ENCODE assay signal across 9 mouse cellular contexts in the genomic region with DNA sequence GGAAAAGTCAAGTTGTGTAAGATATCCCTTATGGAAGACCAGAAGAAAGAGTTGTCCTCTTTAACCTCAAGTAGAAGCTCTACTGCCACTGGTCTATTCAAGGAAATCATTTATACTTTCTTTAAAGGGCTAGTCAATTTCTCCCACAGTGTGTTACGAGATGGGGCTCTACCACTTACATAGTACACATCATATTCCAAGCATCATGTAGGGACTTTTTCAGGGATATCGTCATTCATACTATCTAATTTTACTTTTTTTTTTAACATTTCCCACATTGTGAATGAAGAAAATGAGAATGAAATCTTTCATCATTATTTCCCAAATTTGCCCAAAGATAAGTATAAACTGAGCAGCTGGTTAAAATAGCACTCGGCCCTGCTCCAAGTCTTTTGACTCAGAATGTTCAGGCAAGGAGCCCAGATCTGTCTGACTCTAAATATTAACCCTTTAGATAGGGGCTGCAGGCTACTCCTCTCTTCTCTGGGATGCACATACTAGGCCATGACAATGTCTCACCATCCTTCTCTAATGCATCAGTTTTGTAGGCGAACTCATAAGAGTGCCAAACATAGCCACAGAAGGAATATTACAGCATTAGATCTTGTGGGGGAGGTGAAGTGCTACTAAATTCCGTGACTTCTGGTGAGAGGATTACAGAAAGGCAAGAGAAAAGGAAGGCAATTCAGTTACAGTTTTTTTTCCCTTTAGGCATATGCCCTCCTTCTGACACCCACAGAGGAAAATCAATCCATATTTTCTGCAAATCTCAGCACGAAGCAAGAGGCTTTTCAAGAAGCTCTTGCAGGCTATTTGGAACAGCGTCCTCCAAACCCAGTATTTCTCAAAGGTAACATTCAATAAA.
A peak's percentile ranks its signal among the peaks of the same experiment; 100 is the strongest.
DNase-seq lines count a peak whose midpoint lies in the region; ATAC-seq and TF ChIP-seq lines count a peak whose summit lies in the region.
"Had no signal": no experiment of that assay in that cellular context is flagged by ENCODE, and none has a peak within 500 bp of the region (broad histone marks: within the 10 kb centered on the region; RNA-seq: fewer than 3 reads in every experiment).

No protein-coding gene starts in this region.

- 54% methylated on average over 7 of the region's 7 CpGs for WGBS in intestine, embryonic 15.5 days
- 66% methylated on average over 7 of the region's 7 CpGs for whole genome bisulfite sequencing in intestine, postnatal 0 days
- 47% methylated on average over 7 of the region's 7 CpGs for WGBS in midbrain, postnatal 0 days

- no peak overlapping the region for H3K4me3 ChIP-seq in intestine, embryonic 15.5 days (replicated peaks)
- H3K4me3 ChIP-seq in intestine, postnatal 0 days (ENCODE audit: low read depth, low read length), result no peak overlapping the region
- no peak overlapping the region for H3K4me3 ChIP-seq in midbrain, postnatal 0 days (ENCODE audit: low read depth, low read length)

- H3K9me3 ChIP-seq in intestine, embryonic 15.5 days, result no peaks in the 10 kb centered on the region
- H3K9me3 ChIP-seq in intestine, postnatal 0 days (ENCODE audit: control insufficient read depth), result no peaks in the 10 kb centered on the region
- no peaks in the 10 kb centered on the region for H3K9me3 ChIP-seq in midbrain, postnatal 0 days (ENCODE audit: low read length)

- H3K9ac ChIP-seq in intestine, embryonic 15.5 days, result no peak overlapping the region
- H3K9ac ChIP-seq in intestine, postnatal 0 days (ENCODE audit: low read depth, low read length), result no peak overlapping the region
- no peak overlapping the region for H3K9ac ChIP-seq in midbrain, postnatal 0 days (replicated peaks; ENCODE audit: low read length, poor library complexity, severe bottlenecking)

- 0 out of 2 replicates have a peak, but pooled peaks cover 3% of the 10 kb centered on the region for H3K4me1 ChIP-seq in intestine, embryonic 15.5 days (replicated peaks)
- 0 out of 2 replicates have a peak, but pooled peaks cover 4% of the 10 kb centered on the region for H3K4me1 ChIP-seq in intestine, postnatal 0 days (replicated peaks; ENCODE audit: control insufficient read depth, insufficient read depth, low read length)
- H3K4me1 ChIP-seq in midbrain, postnatal 0 days (ENCODE audit: insufficient read depth, low read length), result no peaks in the 10 kb centered on the region

- no peak overlapping the region for H3K27ac ChIP-seq in intestine, embryonic 15.5 days
- no peak overlapping the region for H3K27ac ChIP-seq in intestine, postnatal 0 days (ENCODE audit: low read depth, low read length)
- H3K27ac ChIP-seq in midbrain, postnatal 0 days (ENCODE audit: low read depth, low read length), result no peak overlapping the region; the same call in 1 of the 2 replicates

- no peaks in the 10 kb centered on the region for H3K36me3 ChIP-seq in intestine, embryonic 15.5 days
- no peaks in the 10 kb centered on the region for H3K36me3 ChIP-seq in intestine, postnatal 0 days (ENCODE audit: control insufficient read depth, insufficient read depth)
- H3K36me3 ChIP-seq in midbrain, postnatal 0 days (ENCODE audit: insufficient read depth, low read length), result no peaks in the 10 kb centered on the region

- ATAC-seq in intestine, embryonic 15.5 days, result peak; percentile 77
- no peak for ATAC-seq in intestine, postnatal 0 days
- no peak for ATAC-seq in midbrain, postnatal 0 days (ENCODE audit: low FRiP score)
- no peak for ATAC-seq in megakaryocyte, adult 5-6 weeks (ENCODE audit: poor library complexity, severe bottlenecking)
- ATAC-seq: Patski had no signal

- no peak overlapping the region for H3K4me2 ChIP-seq in intestine, embryonic 15.5 days (replicated peaks)
- no peak overlapping the region for H3K4me2 ChIP-seq in intestine, postnatal 0 days (replicated peaks; ENCODE audit: low read depth)
- H3K4me2 ChIP-seq in midbrain, postnatal 0 days (ENCODE audit: low read depth, low read length, poor library complexity, severe bottlenecking), result no peak overlapping the region

- no peaks in the 10 kb centered on the region for H3K27me3 ChIP-seq in intestine, embryonic 15.5 days (replicated peaks)
- H3K27me3 ChIP-seq in intestine, postnatal 0 days (replicated peaks; ENCODE audit: control insufficient read depth, insufficient read depth, low read length), result no peaks in the 10 kb centered on the region
- no peaks in the 10 kb centered on the region for H3K27me3 ChIP-seq in midbrain, postnatal 0 days (ENCODE audit: insufficient read depth, low read length)
- H3K27me3 ChIP-seq: Patski had no signal

- TF ChIP-seq CTCF in intestine, postnatal 0 days (IDR thresholded peaks at IDR 0.05; ENCODE audit: low read depth), result no peak
- no peak for TF ChIP-seq CTCF in midbrain, postnatal 0 days (IDR thresholded peaks at IDR 0.05)

- peak; percentile 80 to 82 for DNase-seq in adrenal gland, postnatal 36 days
- peak; percentile 35 to 69 for DNase-seq in heart, adult 9 months (ENCODE audit: low spot score in 2 of 2)
- DNase-seq in layer of hippocampus, postnatal 10 days (ENCODE audit: low spot score in 2 of 2), result peak; percentile 36 to 58
- peak; percentile 79 for DNase-seq in midbrain, postnatal 0 days (ENCODE audit: low spot score)
- DNase-seq in liver, result no peak
